Mouse (Mus musculus) kidney, adult 2 months (tissue): ENCODE measurements around the gene Gatad1. TPM values are rescaled to one million over a fixed set of nuclear protein-coding genes. Genes with fewer than 3 reads are reported as not detected.
"Not testable (repeated sequence)": the region's sequence is repeated elsewhere in the genome, so short reads cannot be mapped to it uniquely, and the experiment has no call there.

ENCODE experiments used
- DNase-seq: peaks from one replicate; pipeline ENCODE4 v3.0.0; 2021
- H3K27ac ChIP-seq: fragments of 200-500 bp; 2 replicates; pipeline ENCODE4 v1.5.1; 2012; ENCODE audit warnings: low read depth, low read length, control low read depth, inconsistent platforms; ENCODE audit not compliant: insufficient read depth
- H3K27me3 ChIP-seq: fragments of 200-500 bp; replicated peaks from 2 replicates; pipeline ENCODE4 v1.6.1; 2012; ENCODE audit warnings: mild to moderate bottlenecking, moderate library complexity, low read length, inconsistent platforms; ENCODE audit not compliant: control insufficient read depth, insufficient read depth
- H3K36me3 ChIP-seq: fragments of 200-500 bp; 2 replicates; pipeline ENCODE4 v1.6.1; 2012; ENCODE audit warnings: mild to moderate bottlenecking, moderate library complexity, low read length, inconsistent platforms; ENCODE audit not compliant: control insufficient read depth, insufficient read depth
- H3K4me1 ChIP-seq: fragments of 200-500 bp; 2 replicates; pipeline ENCODE4 v1.6.1; 2011; ENCODE audit warnings: low read length; ENCODE audit not compliant: control insufficient read depth, insufficient read depth
- H3K4me3 ChIP-seq: fragments of 200-500 bp; 2 replicates; pipeline ENCODE4 v1.5.1; 2011; ENCODE audit warnings: mild to moderate bottlenecking, low read depth, low read length, control low read depth; ENCODE audit not compliant: insufficient read depth
- CTCF ChIP-seq: fragments of 200-500 bp; conservative IDR thresholded peaks from 2 replicates; pipeline ENCODE4 v1.5.1; 2011; ENCODE audit warnings: low read depth, mild to moderate bottlenecking, control low read depth, low read length, moderate library complexity, mixed read lengths; ENCODE audit not compliant: insufficient read depth, insufficient read length
- POLR2A ChIP-seq: fragments of 200-500 bp; IDR thresholded peaks from one replicate; pipeline ENCODE4 v1.6.1; 2011; ENCODE audit warnings: low read depth, low read length, control low read depth
- WGBS: fragments of 180-500 bp; shearing (Covaris S2); methylation state at CpG from one replicate; pipeline ENCODE4 v1.1.7; 2018; 5-methylcytosine and 5-hydroxymethylcytosine counted together
- polyA plus RNA-seq: library from polyadenylated mRNA; depleted of rRNA; stranded (reverse); fragments of >200 nt; gene quantifications from 2 replicates; pipeline ENCODE4 v1.2.3, GENCODE M21; 2012

Gatad1 gene
- polyA plus RNA-seq, 1 experiment = 93.0 TPM

DNA sequence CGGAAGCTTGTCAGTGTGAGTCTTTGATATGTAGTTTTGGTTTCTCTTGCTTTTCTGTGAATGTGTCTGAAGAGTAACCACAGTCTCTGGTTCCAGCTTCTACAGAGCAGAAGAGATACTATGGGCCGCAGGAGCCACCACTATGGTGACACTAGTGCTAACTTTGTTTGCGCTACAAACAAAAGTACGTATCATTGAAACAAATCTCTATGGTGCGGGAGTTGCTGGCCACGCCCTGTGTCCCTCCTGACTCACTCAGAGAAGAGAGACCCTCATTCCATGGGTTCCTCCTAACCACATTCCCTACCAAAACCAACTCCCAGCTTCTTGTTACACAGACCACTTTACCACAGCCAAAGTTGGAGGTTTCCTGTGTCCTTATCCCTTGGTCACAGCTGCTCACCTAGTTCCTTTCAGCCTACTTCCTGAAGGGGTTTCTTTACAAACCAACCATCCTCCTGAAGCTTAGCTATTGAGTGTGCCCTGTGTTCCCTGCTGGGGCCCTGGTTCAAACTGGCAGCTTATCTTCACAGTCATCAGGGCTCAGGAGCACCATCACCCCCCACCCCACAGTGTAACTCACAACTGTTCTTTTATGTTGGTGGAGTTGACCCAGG, 13.1 kb upstream of the Gatad1 start:
- DNase-seq = no peak
- no peaks in the 10 kb centered on the region for H3K4me1 ChIP-seq
- 89% methylated on average over 6 of the region's 6 CpGs for WGBS
- TF ChIP-seq CTCF (no peak), POLR2A (no peak)
- H3K27ac ChIP-seq = no peak overlapping the region
- H3K27me3 ChIP-seq = no peaks in the 10 kb centered on the region
- H3K4me3 ChIP-seq = no peak overlapping the region
- no peaks in the 10 kb centered on the region for H3K36me3 ChIP-seq

DNA sequence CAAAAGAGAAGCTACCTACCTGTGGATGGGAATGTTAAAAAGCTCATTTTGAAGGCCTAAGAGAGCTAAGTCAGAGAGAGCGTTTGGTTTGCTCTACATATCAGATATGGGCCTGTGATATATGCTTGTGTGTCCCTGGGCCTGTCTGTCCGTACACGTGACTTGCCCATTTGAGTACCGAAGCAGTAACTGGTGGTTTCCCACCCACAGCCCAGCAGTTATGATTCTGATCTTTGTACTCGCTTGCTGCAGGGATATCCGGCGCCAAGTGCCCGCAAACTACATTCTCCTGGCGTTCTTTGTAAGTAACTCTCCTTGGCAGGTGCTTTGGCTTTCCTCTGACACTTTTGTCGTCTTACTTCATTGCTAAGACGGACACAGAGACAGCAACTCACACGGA, 9.6 kb upstream of the Gatad1 start:
- no peak for DNase-seq
- Histone ChIP-seq H3K4me1 (no peaks in the 10 kb centered on the region), H3K27ac (no peak overlapping the region), H3K4me3 (no peak overlapping the region), H3K27me3 (no peaks in the 10 kb centered on the region), H3K36me3 (no peaks in the 10 kb centered on the region)
- 86% methylated on average over 12 of the region's 12 CpGs for WGBS
- TF ChIP-seq POLR2A = no peak
- TF ChIP-seq CTCF = no peak

DNA sequence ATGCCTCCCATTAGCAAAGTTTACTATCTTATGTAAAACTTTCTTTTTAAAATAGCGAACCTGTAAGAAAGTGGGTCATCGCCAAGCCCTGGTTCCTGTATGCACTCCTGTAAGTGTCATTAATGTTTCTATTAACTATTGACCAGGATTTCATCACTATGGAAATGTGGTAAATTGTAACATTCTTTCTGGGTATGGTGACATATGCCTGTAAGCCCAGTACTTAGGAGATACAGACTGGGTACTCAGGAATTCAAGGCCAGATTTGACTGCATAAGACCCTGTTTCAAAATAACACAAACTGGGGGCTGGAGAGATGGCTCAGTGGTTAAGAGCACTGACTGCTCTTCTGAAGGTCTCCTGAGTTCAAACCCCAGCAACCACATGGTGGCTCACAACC, 8.2 kb upstream of the Gatad1 start:
- WGBS = 87% methylated on average over 2 of the region's 2 CpGs
- Histone ChIP-seq H3K27ac (no peak overlapping the region), H3K4me1 (no peaks in the 10 kb centered on the region), H3K27me3 (no peaks in the 10 kb centered on the region), H3K36me3 (no peaks in the 10 kb centered on the region), H3K4me3 (no peak overlapping the region)
- no peak for DNase-seq
- TF ChIP-seq CTCF (no peak), POLR2A (no peak)

DNA sequence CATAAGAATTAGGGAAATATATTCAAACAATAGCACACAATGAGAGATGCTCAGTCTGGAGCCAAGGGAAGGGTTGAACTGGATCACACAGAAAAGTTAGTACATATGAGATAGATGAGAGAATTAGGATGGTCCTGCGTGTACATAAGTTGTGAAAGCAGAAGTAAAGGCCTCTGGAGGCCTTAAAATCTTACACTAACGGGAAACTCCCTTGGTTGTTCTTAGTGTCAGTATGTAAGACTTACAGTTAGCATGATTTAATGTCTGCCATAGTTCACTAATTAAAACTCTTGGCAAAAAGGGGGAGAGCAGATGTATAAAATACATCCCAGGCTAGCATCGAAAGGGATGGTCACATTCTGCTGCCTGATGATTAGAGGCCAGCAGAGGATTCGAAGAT, 3.2 kb downstream of the Gatad1 start:
- Histone ChIP-seq H3K4me3 (no peak overlapping the region), H3K36me3 (no peaks in the 10 kb centered on the region), H3K27ac (no peak overlapping the region), H3K27me3 (no peaks in the 10 kb centered on the region), H3K4me1 (peaks cover 2% of the 10 kb centered on the region; the same call in 1 of the 2 replicates)
- WGBS = 80% methylated on average over 4 of the region's 4 CpGs
- no peak for DNase-seq
- TF ChIP-seq POLR2A (no peak), CTCF (no peak)

DNA sequence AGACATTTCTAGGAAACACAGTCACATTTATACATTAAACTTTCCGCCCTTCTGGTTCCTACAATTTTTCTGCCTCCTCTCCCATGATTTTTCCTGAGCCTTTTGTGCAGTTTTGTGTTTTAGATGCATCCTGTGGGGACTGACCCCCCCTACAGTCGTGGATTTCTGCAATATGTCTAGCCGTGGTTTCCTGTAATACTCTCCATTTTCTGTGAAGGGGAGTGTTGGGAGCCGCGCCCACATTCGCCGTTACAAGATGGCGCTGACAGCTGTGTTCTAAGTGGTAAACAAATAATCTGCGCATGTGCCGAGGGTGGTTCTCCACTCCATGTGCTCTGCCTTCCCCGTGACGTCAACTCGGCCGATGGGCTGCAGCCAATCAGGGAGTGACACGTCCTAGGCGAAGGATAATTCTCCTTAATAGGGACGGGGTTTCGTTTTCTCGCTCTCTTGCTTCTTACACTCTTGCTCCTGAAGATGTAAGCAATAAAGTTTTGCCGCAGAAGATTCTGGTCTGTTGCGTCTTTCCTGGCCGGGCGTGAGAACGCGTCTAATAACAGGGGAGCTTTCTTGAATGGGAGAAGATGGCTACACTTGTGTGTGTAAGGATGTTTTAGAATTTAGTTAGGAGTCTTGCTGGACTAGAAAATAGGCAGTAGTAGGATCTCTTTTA, 3.9 kb downstream of the Gatad1 start:
- DNase-seq, H3K27ac ChIP-seq, H3K36me3 ChIP-seq, H3K27me3 ChIP-seq, H3K4me1 ChIP-seq, H3K4me3 ChIP-seq: not testable (repeated sequence)
- 94% methylated on average over 19 of the region's 25 CpGs for WGBS

DNA sequence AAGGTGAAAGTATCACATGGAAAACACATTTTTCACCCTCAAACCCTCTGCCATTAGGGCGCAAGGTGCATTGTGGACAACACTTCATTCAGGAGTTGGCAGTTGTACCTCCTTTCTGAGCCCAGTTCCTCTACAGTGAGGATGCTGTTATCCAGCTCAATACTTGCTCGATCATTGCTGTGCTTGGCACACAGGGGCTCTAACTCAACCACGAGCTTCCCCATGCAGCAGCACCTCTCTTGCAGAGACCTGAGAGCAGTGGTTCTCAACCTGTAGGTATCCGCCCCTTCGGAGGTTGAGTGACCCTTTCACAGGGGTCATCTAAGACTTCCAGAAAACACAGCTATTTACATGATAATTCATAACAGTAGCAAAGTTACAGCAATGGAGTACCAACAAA, 5.4 kb downstream of the Gatad1 start:
- H3K4me3 ChIP-seq = no peak overlapping the region
- 90% methylated on average over 5 of the region's 5 CpGs for WGBS
- no peaks in the 10 kb centered on the region for H3K36me3 ChIP-seq
- H3K4me1 ChIP-seq = peaks cover 5% of the 10 kb centered on the region; the same call in 1 of the 2 replicates
- no peaks in the 10 kb centered on the region for H3K27me3 ChIP-seq
- no peak for DNase-seq
- no peak for TF ChIP-seq POLR2A
- H3K27ac ChIP-seq = no peak overlapping the region

DNA sequence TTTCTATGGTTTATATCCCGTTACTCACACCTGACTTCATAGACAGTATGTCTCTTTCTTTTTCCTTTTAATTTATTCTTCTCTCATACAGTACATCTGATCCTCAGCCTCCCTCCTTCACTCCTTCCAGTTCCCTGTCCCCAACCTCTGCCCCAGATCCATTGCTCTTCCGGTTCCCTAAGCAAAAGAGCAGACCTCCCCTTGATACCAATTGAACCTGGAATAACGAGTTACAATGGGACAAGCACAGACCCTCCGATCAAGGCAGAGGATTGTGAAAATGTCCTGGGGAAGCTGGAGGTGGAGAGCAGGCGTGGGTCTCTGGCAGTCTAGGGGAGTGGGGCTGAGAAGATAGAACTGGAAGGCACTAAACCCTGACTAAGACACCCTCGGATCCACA, 6.1 kb downstream of the Gatad1 start, which contains the start of gene Tmbim7:
Gene Tmbim7 (plus strand): TSS at position 301 of the 400 bp plus-strand sequence.
- WGBS = 82% methylated on average over 6 of the region's 6 CpGs
- H3K27ac ChIP-seq = no peak within 1 kb of the TSS
- peaks cover 5% of the 10 kb centered on the region; the same call in 1 of the 2 replicates for H3K4me1 ChIP-seq
- TF ChIP-seq CTCF = no peak
- no peak for TF ChIP-seq POLR2A
- no peak for DNase-seq
- no peaks in the 10 kb centered on the region for H3K27me3 ChIP-seq
- H3K36me3 ChIP-seq = no peaks in the 10 kb centered on the region
- no peak within 1 kb of the TSS for H3K4me3 ChIP-seq
